Mouse (Mus musculus) left cerebral cortex, postnatal 10 days (tissue): ENCODE measurements around the gene Pole. TPM values are rescaled to one million over a fixed set of nuclear protein-coding genes. Genes with fewer than 3 reads are reported as not detected.

Experiments
- DNase-seq, 2 experiments: peaks; one replicate each; pipeline ENCODE4 v3.0.0; 2021 to 2022; ENCODE audit warnings: low spot score in 2 of 2, mixed read lengths in 1 of 2; ENCODE audit errors: extremely low spot score in 1 of 2
- intact Hi-C: fragments of 180-260 bp; cut with DNase I; formaldehyde crosslinking; loops from one replicate; pipeline ENCODE4 v1.15.1; 2025
- total RNA-seq, 2 experiments: library from RNA; stranded (reverse); gene quantifications; 2 replicates each; pipeline ENCODE4 v1.2.3; 2021

Pole gene
- total RNA-seq, 2 experiments from 2014 or later: 2.6 to 4.5 TPM

GRCm38 (mm10) chr5:110386371-110387330 lies 100.5 kb downstream of the Pole start:
- intact Hi-C loops: loop anchor here (5.0 kb wide), 1 partner anchor 41 kb away; no protein-coding TSS in a partner anchor
- peak; percentile 41 to 87 for DNase-seq

Other genes starting within 250 kb of the Pole start
- 10 to 100 TPM in 1 of 2 experiments, 1 to 10 TPM in 1; 9.6 to 12.0 TPM for gene Gm17655, start 213.8 kb upstream of the Pole start, total RNA-seq
- 1 to 10 TPM in 1 of 2 experiments, under 1 TPM in 1; 0.84 to 1.1 TPM for gene Gm35315, start 191.9 kb upstream of the Pole start, total RNA-seq
- gene Plcxd1, start 186.3 kb upstream of the Pole start, total RNA-seq: 1 to 10 TPM; 5.4 to 7.3 TPM
- 10 to 100 TPM; 95.4 to 100.0 TPM for gene Gtpbp6, start 178.1 kb upstream of the Pole start, total RNA-seq
- gene Zfp605, start 176.2 kb upstream of the Pole start, total RNA-seq: 10 to 100 TPM; 17.0 to 17.1 TPM
- gene Chfr, start 150.5 kb upstream of the Pole start, total RNA-seq: 10 to 100 TPM; 75.6 to 76.2 TPM
- 10 to 100 TPM; 43.8 to 45.5 TPM for gene Golga3, start 109.6 kb upstream of the Pole start, total RNA-seq
- gene Ankle2, start 55.3 kb upstream of the Pole start, total RNA-seq: 10 to 100 TPM; 24.5 to 26.8 TPM
- 10 to 100 TPM; 73.5 to 77.0 TPM for gene Pgam5, start 16.4 kb upstream of the Pole start, total RNA-seq
- gene Pxmp2, start 120 bp upstream of the Pole start, total RNA-seq: 1 to 10 TPM; 5.3 to 6.4 TPM
- 1 to 10 TPM; 1.5 to 1.9 TPM for gene P2rx2, start 56.9 kb downstream of the Pole start, total RNA-seq
- not detected for gene Lrcol1, start 58.4 kb downstream of the Pole start, total RNA-seq
- gene Fbrsl1, start 162.2 kb downstream of the Pole start, total RNA-seq: 10 to 100 TPM; 66.3 TPM